Mouse (Mus musculus) kidney, embryonic 14.5 days (tissue): ENCODE data around the gene Klf12. TPM values are rescaled to one million over a fixed set of nuclear protein-coding genes. Genes with fewer than 3 reads are reported as not detected.
"Not testable (repeated sequence)": the region's sequence is repeated elsewhere in the genome, so short reads cannot be mapped to it uniquely, and the experiment has no call there.

Source experiments
- ATAC-seq: fragments of 200-750 bp; cut with Nextera tagmentation; 2 replicates; pipeline ENCODE4 v1.8.0; 2017; ENCODE audit warnings: moderate number of reproducible peaks, mild to moderate bottlenecking, moderate TSS enrichment, moderate library complexity; ENCODE audit not compliant: low FRiP score, low TSS enrichment
- H3K27ac ChIP-seq: fragments of 300-500 bp; sonication (generic); 2 replicates; pipeline ENCODE4 v1.5.1; 2014; ENCODE audit warnings: low read depth, mild to moderate bottlenecking, low read length, moderate library complexity, mixed read lengths
- H3K27me3 ChIP-seq: fragments of 300-500 bp; sonication (generic); 2 replicates; pipeline ENCODE4 v1.6.1; 2014; ENCODE audit warnings: mild to moderate bottlenecking, low read length; ENCODE audit not compliant: control insufficient read depth, insufficient read depth
- H3K36me3 ChIP-seq: fragments of 300-500 bp; sonication (generic); 2 replicates; pipeline ENCODE4 v1.6.1; 2014; ENCODE audit warnings: low read length, mixed read lengths; ENCODE audit not compliant: control insufficient read depth, insufficient read depth
- H3K4me1 ChIP-seq: fragments of 300-500 bp; sonication (generic); 2 replicates; pipeline ENCODE4 v1.6.1; 2014; ENCODE audit warnings: low read length, mixed read lengths; ENCODE audit not compliant: control insufficient read depth, insufficient read depth
- H3K4me2 ChIP-seq: fragments of 300-500 bp; sonication (generic); replicated peaks from 2 replicates; pipeline ENCODE4 v1.6.1; 2014; ENCODE audit warnings: low read depth, mild to moderate bottlenecking, low read length
- H3K4me3 ChIP-seq: fragments of 300-500 bp; sonication (generic); 2 replicates; pipeline ENCODE4 v1.5.1; 2014; ENCODE audit warnings: mild to moderate bottlenecking, low read length
- H3K9ac ChIP-seq: fragments of 300-500 bp; sonication (generic); 2 replicates; pipeline ENCODE4 v1.6.1; 2014; ENCODE audit warnings: low read depth, mild to moderate bottlenecking, low read length, moderate library complexity
- H3K9me3 ChIP-seq: fragments of 300-500 bp; sonication (generic); 2 replicates; pipeline ENCODE4 v1.6.1; 2016; ENCODE audit warnings: low read length; ENCODE audit not compliant: control insufficient read depth
- WGBS: fragments of 180-500 bp; shearing (Covaris S2); extraction: QIAGEN DNeasy Blood & Tissue Kit; methylation state at CpG from one replicate; pipeline ENCODE4 v1.1.7; 2014; 5-methylcytosine and 5-hydroxymethylcytosine counted together
- polyA plus RNA-seq: library from polyadenylated mRNA; unstranded; fragments of >200 nt; fragmentation: Nextera tagmentation; extraction: Ambion mirVana; gene quantifications from 2 replicates; pipeline ENCODE4 v1.2.1, GENCODE M21; 2014

The Klf12 gene
- polyA plus RNA-seq, 1 experiment from 2014 or later, result 10.1 TPM

DNA sequence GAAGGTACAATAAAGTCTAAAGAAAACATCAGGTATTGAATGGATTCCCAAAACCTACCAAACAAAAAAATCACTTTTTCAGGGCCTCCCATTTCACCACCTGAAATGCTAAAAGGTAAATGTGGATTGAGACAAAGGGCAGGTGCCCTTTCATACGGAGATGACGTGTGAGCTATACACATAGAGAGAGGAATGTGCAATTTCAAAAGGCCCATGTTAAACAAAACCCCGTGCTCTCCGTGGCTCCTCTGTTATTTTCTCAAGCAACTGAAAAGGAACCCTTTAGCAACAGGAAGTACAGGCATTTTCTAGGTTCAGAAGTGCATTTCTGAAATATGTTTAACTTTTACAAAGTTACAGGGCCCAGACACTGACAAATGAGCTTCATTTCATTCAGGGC is 399.4 kb downstream of the Klf12 start:
- 70% methylated on average over 4 of the region's 4 CpGs for WGBS
- no peak for ATAC-seq
- Histone ChIP-seq H3K4me2 (no peak overlapping the region), H3K4me3 (no peak overlapping the region), H3K4me1 (no peaks in the 10 kb centered on the region), H3K9ac (no peak overlapping the region), H3K9me3 (no peaks in the 10 kb centered on the region), H3K27ac (no peak overlapping the region), H3K36me3 (no peaks in the 10 kb centered on the region), H3K27me3 (no peaks in the 10 kb centered on the region)

DNA sequence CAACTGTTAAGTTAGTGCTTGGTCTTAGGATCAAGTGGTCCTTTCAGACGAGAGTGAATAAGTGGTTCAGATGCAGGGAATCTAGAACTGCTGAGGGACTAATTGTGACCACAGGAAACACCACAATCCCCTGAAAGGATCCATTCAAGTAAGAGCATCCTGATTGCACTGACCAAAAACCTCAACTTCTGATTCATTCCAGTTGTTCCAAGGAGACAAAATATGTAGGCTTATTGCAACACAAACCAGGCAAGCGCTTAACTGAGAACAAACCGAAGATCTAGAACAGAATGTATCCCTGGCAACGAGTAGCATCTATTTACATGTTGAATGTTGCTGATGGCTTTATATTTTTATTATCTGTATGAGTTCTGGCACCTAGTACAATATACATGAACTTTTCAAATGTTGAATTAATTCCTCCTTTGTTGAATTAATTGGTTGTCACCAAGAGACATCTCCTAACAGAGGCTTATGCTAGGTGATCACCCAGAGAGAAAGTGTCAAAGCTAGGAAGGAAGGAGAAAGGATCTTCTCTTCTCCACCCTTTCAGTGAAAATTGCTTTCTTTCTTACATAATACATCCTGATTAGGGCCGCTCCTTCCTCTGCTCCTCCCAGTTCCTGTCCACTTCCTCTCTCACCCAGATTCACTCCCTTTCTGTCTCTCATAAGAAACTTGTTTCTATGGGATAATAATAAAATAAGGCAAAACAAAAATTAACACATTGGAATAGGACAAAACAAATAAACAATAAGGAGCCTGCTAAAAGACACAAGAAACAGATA is 407.5 kb downstream of the Klf12 start:
- ATAC-seq, result no peak
- Histone ChIP-seq H3K9ac (no peak overlapping the region), H3K4me3 (no peak overlapping the region), H3K4me1 (no peaks in the 10 kb centered on the region), H3K27ac (no peak overlapping the region), H3K4me2 (no peak overlapping the region), H3K36me3 (peaks cover 3% of the 10 kb centered on the region; the same call in 1 of the 2 replicates), H3K27me3 (no peaks in the 10 kb centered on the region), H3K9me3 (no peaks in the 10 kb centered on the region)
- 87% methylated on average over 5 of the region's 5 CpGs for WGBS

DNA sequence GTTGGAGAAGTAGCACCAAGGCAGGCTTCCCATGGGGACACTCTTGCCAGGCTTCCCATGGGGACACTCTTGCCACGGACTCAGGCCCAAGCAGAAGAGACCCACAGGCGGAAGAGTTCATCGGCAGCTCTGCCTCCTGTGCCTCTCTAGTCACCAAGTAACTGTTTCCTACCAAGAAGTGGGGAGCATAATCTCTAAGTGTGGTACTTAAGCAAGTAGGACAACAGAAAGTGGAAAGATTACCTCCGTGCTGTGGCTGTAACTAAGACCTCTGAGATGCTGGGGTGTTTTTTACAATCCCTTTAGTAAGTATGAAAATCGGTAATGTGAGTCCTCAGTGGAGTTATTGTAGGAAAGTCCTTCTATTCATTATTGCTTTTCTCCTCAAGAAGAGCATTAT is 410.8 kb downstream of the Klf12 start:
- H3K9ac ChIP-seq, result no peak overlapping the region
- no peak overlapping the region for H3K4me3 ChIP-seq
- no peak overlapping the region for H3K4me2 ChIP-seq
- H3K9me3 ChIP-seq, result no peaks in the 10 kb centered on the region
- ATAC-seq, result no peak
- no peak overlapping the region for H3K27ac ChIP-seq
- H3K4me1 ChIP-seq, result no peaks in the 10 kb centered on the region
- H3K27me3 ChIP-seq, result no peaks in the 10 kb centered on the region
- peaks cover 3% of the 10 kb centered on the region; the same call in 1 of the 2 replicates for H3K36me3 ChIP-seq
- 94% methylated on average over 5 of the region's 5 CpGs for WGBS

DNA sequence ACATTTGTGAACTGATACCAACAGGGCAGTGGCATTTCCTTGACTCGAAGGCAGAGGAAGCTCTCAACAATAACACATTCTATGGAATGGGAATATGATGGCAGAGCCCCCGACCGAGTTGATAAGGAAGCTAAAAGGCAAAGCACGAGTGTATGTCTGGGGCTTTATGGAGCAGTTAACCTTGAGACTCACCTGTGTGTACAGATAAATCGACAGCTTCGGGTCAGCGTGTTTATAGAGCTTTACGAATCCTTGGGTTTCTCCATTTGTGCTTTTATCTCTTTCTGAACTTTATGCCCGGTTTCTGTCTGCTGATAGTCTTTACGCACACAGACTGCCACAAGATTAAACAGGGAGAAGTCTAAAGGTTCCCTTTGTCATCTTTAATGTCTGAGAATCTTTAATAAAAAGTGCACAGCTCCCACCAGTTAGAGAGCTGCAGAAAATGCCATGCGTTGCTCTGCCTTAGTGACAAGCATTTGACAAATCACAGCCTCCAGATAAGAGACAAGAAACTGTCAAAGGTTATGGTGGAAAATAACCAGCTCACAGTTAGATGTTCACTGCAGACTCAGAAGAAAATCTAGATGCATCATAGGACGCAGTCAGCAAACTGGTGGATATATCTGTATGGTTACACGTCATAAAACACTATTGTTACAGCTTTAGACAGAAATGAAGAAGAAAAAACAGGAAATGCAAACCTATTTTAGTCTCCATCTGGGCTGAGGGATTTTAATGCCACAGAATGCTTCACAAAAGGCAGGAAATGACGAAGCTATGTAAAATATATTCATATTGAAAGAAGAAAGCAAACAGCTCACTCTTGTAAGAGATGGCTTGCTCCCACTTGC is 428.1 kb downstream of the Klf12 start:
- Histone ChIP-seq H3K4me1 (no peaks in the 10 kb centered on the region; the same call in 1 of the 2 replicates), H3K9me3 (no peaks in the 10 kb centered on the region), H3K27ac (no peak overlapping the region), H3K27me3 (no peaks in the 10 kb centered on the region), H3K9ac (no peak overlapping the region), H3K4me2 (no peak overlapping the region), H3K4me3 (no peak overlapping the region), H3K36me3 (no peaks in the 10 kb centered on the region)
- WGBS, result 70% methylated on average over 14 of the region's 14 CpGs
- ATAC-seq, result no peak

DNA sequence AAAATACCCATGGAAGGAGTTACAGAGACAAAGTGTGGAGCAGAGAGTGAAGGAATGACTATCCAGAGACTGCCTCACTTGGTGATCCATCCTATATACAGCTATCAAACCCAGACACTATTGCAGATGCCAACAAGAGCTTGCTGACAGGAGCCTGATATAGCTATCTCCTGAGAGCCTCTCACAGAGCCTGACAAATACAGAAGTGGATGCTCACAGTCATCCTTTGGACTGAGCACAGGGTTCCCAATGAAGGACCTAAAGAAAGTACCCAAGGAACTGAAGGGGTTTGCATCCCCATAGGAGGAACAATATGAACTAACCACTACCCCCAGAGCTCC is 430.0 kb downstream of the Klf12 start:
- not testable (repeated sequence) for H3K4me2 ChIP-seq, H3K9me3 ChIP-seq, H3K4me1 ChIP-seq, H3K27ac ChIP-seq, H3K27me3 ChIP-seq, H3K36me3 ChIP-seq, H3K4me3 ChIP-seq, ATAC-seq, H3K9ac ChIP-seq

DNA sequence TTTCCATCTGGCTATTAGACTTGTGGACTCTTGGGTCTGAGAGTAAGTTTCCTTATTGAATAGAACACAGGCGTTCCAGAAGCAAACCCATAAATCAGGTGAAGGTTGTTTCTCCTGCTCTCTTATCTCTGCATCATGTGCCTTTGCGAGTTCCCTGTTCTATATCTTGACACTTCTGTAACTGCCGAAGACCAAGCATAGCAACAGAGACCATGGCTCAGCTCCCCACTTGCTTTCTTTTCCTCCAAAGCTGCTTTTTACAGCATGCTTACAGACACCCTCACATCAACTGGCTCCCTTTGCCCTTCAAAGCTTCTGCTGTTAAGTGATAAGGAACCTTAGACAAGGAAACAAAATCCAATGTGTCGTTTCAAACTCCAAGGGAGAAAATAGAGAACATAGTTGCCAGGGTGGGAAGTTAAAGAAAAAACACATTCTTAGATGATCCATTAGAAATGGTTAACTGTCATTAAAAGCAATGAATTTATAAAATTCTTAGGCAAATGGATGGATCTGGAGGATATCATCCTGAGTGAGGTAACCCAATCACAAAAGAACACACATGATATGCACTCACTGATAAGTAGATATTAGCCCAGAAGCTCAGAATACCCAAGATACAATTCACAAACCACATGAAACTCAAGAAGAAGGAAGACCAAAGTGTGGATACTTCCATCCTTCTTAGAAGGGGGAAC is 430.6 kb downstream of the Klf12 start:
- 52% methylated on average over 4 of the region's 4 CpGs for WGBS
- not testable (repeated sequence) for ATAC-seq, H3K27ac ChIP-seq, H3K9ac ChIP-seq, H3K36me3 ChIP-seq, H3K4me2 ChIP-seq, H3K27me3 ChIP-seq, H3K4me1 ChIP-seq, H3K4me3 ChIP-seq, H3K9me3 ChIP-seq

DNA sequence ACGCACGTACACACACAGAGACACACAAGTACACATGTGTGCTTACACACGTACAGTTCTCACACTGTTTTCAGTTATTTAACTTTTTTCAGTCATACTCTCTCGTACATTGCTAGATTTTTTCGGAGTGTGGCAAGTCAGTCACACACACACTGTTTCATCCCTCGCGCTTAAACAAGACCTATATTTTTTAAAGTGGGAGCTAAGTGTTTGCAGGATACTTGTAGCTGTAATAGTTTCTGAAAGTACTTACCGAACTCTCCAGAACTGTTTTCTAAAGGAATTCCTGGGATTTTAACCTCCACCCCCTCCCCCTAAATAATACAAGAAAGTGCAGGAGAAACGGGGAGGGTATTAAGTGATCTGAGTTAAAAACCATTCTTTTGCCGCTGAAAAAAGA is 434.1 kb downstream of the Klf12 start:
- Histone ChIP-seq H3K4me2 (no peak overlapping the region), H3K9ac (no peak overlapping the region), H3K9me3 (no peaks in the 10 kb centered on the region), H3K4me3 (no peak overlapping the region), H3K4me1 (no peaks in the 10 kb centered on the region), H3K27ac (no peak overlapping the region), H3K27me3 (no peaks in the 10 kb centered on the region), H3K36me3 (no peaks in the 10 kb centered on the region)
- WGBS, result 81% methylated on average over 10 of the region's 10 CpGs
- ATAC-seq, result no peak

DNA sequence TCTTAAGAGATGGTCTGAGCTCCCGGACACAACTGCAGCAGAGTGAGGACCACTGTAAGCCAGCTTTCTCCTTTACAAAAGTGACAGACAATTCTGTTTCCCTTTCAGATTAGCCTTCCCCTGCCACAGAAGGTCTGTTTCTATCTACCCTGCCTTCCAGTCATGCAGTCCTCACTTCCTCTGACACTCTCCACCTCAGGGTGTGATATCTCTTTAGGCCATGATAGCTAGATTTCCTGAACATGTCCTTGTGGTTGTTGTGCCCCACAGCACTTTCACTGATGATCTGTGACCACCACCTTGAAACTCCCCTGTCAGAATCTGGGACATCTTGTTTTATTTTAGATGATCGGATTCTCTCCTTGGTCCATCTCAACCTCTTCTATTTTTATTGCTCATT is 437.0 kb downstream of the Klf12 start:
- Histone ChIP-seq H3K4me1 (no peaks in the 10 kb centered on the region), H3K4me3 (no peak overlapping the region), H3K27me3 (no peaks in the 10 kb centered on the region), H3K9ac (no peak overlapping the region), H3K27ac (no peak overlapping the region), H3K4me2 (no peak overlapping the region), H3K9me3 (no peaks in the 10 kb centered on the region), H3K36me3 (no peaks in the 10 kb centered on the region)
- ATAC-seq, result no peak
- WGBS, result 90% methylated on average over 2 of the region's 2 CpGs

DNA sequence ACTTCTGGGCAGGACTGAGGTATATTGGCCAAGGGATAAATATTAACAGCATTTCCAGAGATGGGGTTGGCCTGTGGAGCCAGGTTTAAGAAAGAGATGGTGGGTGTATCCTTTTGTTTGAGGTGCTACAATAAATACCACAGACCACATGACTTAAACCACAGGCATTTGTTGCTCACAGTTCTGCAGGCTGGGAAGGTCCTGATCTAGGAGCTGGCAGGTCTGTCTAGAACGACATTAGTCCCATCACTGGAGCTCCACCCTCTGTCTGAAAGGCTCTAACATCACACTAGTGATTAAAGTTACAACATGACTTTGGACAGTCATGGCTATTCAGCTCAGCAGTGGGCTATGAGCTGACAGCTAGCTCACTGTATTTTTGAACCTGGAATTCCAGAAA is 457.8 kb downstream of the Klf12 start:
- no peak for ATAC-seq
- no peak overlapping the region for H3K4me2 ChIP-seq
- no peak overlapping the region for H3K27ac ChIP-seq
- H3K9me3 ChIP-seq, result no peaks in the 10 kb centered on the region
- no peak overlapping the region for H3K4me3 ChIP-seq
- 44% methylated on average over 1 of the region's 1 CpGs for WGBS
- no peaks in the 10 kb centered on the region for H3K27me3 ChIP-seq
- no peak overlapping the region for H3K9ac ChIP-seq
- no peaks in the 10 kb centered on the region for H3K4me1 ChIP-seq
- H3K36me3 ChIP-seq, result no peaks in the 10 kb centered on the region
